Mouse (Mus musculus): Measurements from ENCODE around the gene Cacna1s. TPM values are rescaled to one million over a fixed set of nuclear protein-coding genes. Genes with fewer than 3 reads are reported as not detected.

Gene Cacna1s
- polyA plus RNA-seq, 1 experiment from 2014 or later, result 0.06 TPM

- Histone ChIP-seq H3K36me3 (no peaks in the 10 kb centered on the region), H3K27ac (peak overlapping the region; percentile 81; the same call in 1 of the 2 replicates), H3K4me1 (peaks cover 100% of the 10 kb centered on the region), H3K4me3 (peak overlapping the region; percentile 31; the same call in 1 of the 2 replicates), H3K9me3 (replicated peaks) (0 out of 2 replicates have a peak, but pooled peaks cover 1% of the 10 kb centered on the region), H3K27me3 (ENCODE audit: low read depth, poor library complexity, severe bottlenecking) (peaks cover 10% of the 10 kb centered on the region; the same call in 1 of the 2 replicates)
- WGBS, result 70% methylated on average over 6 of the region's 6 CpGs
- no peak for DNase-seq (ENCODE audit: low spot score)
Measured at GRCm38 (mm10) chr1:136135777-136136444, 83.4 kb downstream of the Cacna1s start.

GRCm38 (mm10) chr1:136136547-136136946 is 84.0 kb downstream of the Cacna1s start:
- 19% methylated on average over 4 of the region's 4 CpGs for WGBS

GRCm38 (mm10) chr1:136137071-136137531 is 84.6 kb downstream of the Cacna1s start:
- DNase-seq (ENCODE audit: low spot score), result peak; percentile 66

More at GRCm38 (mm10) chr1:136136547-136136946, 84.0 kb downstream of the Cacna1s start:
- H3K36me3 ChIP-seq, result no peaks in the 10 kb centered on the region
- peak overlapping the region; percentile 81 for H3K27ac ChIP-seq
- H3K4me3 ChIP-seq, result peak overlapping the region; percentile 31
- DNase-seq (ENCODE audit: low spot score), result peak; percentile 49
- H3K9me3 ChIP-seq (replicated peaks), result 0 out of 2 replicates have a peak, but pooled peaks cover 1% of the 10 kb centered on the region
- peaks cover 10% of the 10 kb centered on the region; the same call in 1 of the 2 replicates for H3K27me3 ChIP-seq (ENCODE audit: low read depth, poor library complexity, severe bottlenecking)
- peaks cover 99% of the 10 kb centered on the region for H3K4me1 ChIP-seq

GRCm38 (mm10) chr1:136137575-136137974 is 85.0 kb downstream of the Cacna1s start:
- Histone ChIP-seq H3K4me1 (peaks cover 97% of the 10 kb centered on the region), H3K36me3 (no peaks in the 10 kb centered on the region), H3K9me3 (replicated peaks) (0 out of 2 replicates have a peak, but pooled peaks cover 1% of the 10 kb centered on the region), H3K27me3 (ENCODE audit: low read depth, poor library complexity, severe bottlenecking) (peaks cover 8% of the 10 kb centered on the region; the same call in 1 of the 2 replicates), H3K27ac (peak overlapping the region; percentile 81), H3K4me3 (peak overlapping the region; percentile 31)
- WGBS, result 18% methylated on average over 4 of the region's 4 CpGs
- DNase-seq (ENCODE audit: low spot score), result peak; percentile 73

More at GRCm38 (mm10) chr1:136137071-136137531, 84.6 kb downstream of the Cacna1s start:
- Histone ChIP-seq H3K27me3 (ENCODE audit: low read depth, poor library complexity, severe bottlenecking) (peaks cover 10% of the 10 kb centered on the region; the same call in 1 of the 2 replicates), H3K4me1 (peaks cover 97% of the 10 kb centered on the region), H3K36me3 (no peaks in the 10 kb centered on the region), H3K27ac (peak overlapping the region; percentile 81), H3K9me3 (replicated peaks) (0 out of 2 replicates have a peak, but pooled peaks cover 1% of the 10 kb centered on the region), H3K4me3 (peak overlapping the region; percentile 31)
- 26% methylated on average over 7 of the region's 7 CpGs for WGBS

GRCm38 (mm10) chr1:136138191-136138830 is 85.8 kb downstream of the Cacna1s start:
- peak overlapping the region; percentile 31 for H3K4me3 ChIP-seq
- peaks cover 95% of the 10 kb centered on the region for H3K4me1 ChIP-seq
- WGBS, result 22% methylated on average over 10 of the region's 10 CpGs
- H3K27me3 ChIP-seq (ENCODE audit: low read depth, poor library complexity, severe bottlenecking), result 0 out of 2 replicates have a peak, but pooled peaks cover under 1% of the 10 kb centered on the region
- peak overlapping the region; percentile 81 for H3K27ac ChIP-seq
- H3K36me3 ChIP-seq, result no peaks in the 10 kb centered on the region
- 0 out of 2 replicates have a peak, but pooled peaks cover 1% of the 10 kb centered on the region for H3K9me3 ChIP-seq (replicated peaks)
- DNase-seq (ENCODE audit: low spot score), result no peak

GRCm38 (mm10) chr1:136139990-136140640 is 87.6 kb downstream of the Cacna1s start:
- peak overlapping the region; percentile 75 for H3K4me3 ChIP-seq
- peak overlapping the region; percentile 97 for H3K27ac ChIP-seq
- H3K9me3 ChIP-seq (replicated peaks), result no peaks in the 10 kb centered on the region
- DNase-seq (ENCODE audit: low spot score), result peak; percentile 78
- H3K27me3 ChIP-seq (ENCODE audit: low read depth, poor library complexity, severe bottlenecking), result no peaks in the 10 kb centered on the region
- peaks cover 8% of the 10 kb centered on the region for H3K36me3 ChIP-seq
- H3K4me1 ChIP-seq, result peaks cover 78% of the 10 kb centered on the region
- WGBS, result under 1% methylated on average over 32 of the region's 32 CpGs

GRCm38 (mm10) chr1:136141176-136141950 is 88.8 kb downstream of the Cacna1s start:
- no peaks in the 10 kb centered on the region for H3K27me3 ChIP-seq (ENCODE audit: low read depth, poor library complexity, severe bottlenecking)
- H3K36me3 ChIP-seq, result peaks cover 17% of the 10 kb centered on the region
- no peak overlapping the region for H3K4me3 ChIP-seq
- no peak for DNase-seq (ENCODE audit: low spot score)
- H3K27ac ChIP-seq, result no peak overlapping the region
- H3K4me1 ChIP-seq, result peaks cover 66% of the 10 kb centered on the region
- no peaks in the 10 kb centered on the region for H3K9me3 ChIP-seq (replicated peaks)
- 86% methylated on average over 11 of the region's 11 CpGs for WGBS

- H3K36me3 ChIP-seq, result peaks cover 26% of the 10 kb centered on the region
- H3K27me3 ChIP-seq (ENCODE audit: low read depth, poor library complexity, severe bottlenecking), result no peaks in the 10 kb centered on the region
- peaks cover 56% of the 10 kb centered on the region for H3K4me1 ChIP-seq
- peak overlapping the region; percentile 21; the same call in 1 of the 2 replicates for H3K27ac ChIP-seq
- no peak for DNase-seq (ENCODE audit: low spot score)
- H3K9me3 ChIP-seq (replicated peaks), result no peaks in the 10 kb centered on the region
- no peak overlapping the region for H3K4me3 ChIP-seq
- 71% methylated on average over 6 of the region's 6 CpGs for WGBS
Measured at GRCm38 (mm10) chr1:136142336-136142735, 89.8 kb downstream of the Cacna1s start.

GRCm38 (mm10) chr1:136143514-136143913 is 91.0 kb downstream of the Cacna1s start:
- H3K9me3 ChIP-seq (replicated peaks), result no peaks in the 10 kb centered on the region
- no peak for DNase-seq (ENCODE audit: low spot score)
- H3K4me1 ChIP-seq, result peaks cover 44% of the 10 kb centered on the region
- no peak overlapping the region for H3K4me3 ChIP-seq
- WGBS, result 94% methylated on average over 10 of the region's 10 CpGs
- no peaks in the 10 kb centered on the region for H3K27me3 ChIP-seq (ENCODE audit: low read depth, poor library complexity, severe bottlenecking)
- no peak overlapping the region for H3K27ac ChIP-seq
- peaks cover 38% of the 10 kb centered on the region for H3K36me3 ChIP-seq

- Histone ChIP-seq H3K27me3 (ENCODE audit: low read depth, poor library complexity, severe bottlenecking) (no peaks in the 10 kb centered on the region), H3K36me3 (peaks cover 96% of the 10 kb centered on the region), H3K4me1 (no peaks in the 10 kb centered on the region), H3K9me3 (replicated peaks) (no peaks in the 10 kb centered on the region), H3K27ac (no peak overlapping the region), H3K4me3 (no peak overlapping the region)
- WGBS, result 87% methylated on average over 9 of the region's 9 CpGs
- no peak for DNase-seq (ENCODE audit: low spot score)
Measured at GRCm38 (mm10) chr1:136149702-136150101, 97.2 kb downstream of the Cacna1s start.

GRCm38 (mm10) chr1:136151371-136151770 is 98.8 kb downstream of the Cacna1s start:
- WGBS, result 95% methylated on average over 8 of the region's 8 CpGs
- H3K9me3 ChIP-seq (replicated peaks), result no peaks in the 10 kb centered on the region
- DNase-seq (ENCODE audit: low spot score), result no peak
- H3K27me3 ChIP-seq (ENCODE audit: low read depth, poor library complexity, severe bottlenecking), result no peaks in the 10 kb centered on the region
- no peak overlapping the region for H3K4me3 ChIP-seq
- H3K4me1 ChIP-seq, result no peaks in the 10 kb centered on the region
- H3K27ac ChIP-seq, result no peak overlapping the region
- peaks cover 99% of the 10 kb centered on the region for H3K36me3 ChIP-seq

GRCm38 (mm10) chr1:136156304-136156703 is 103.8 kb downstream of the Cacna1s start:
- H3K4me3 ChIP-seq, result no peak overlapping the region
- peaks cover 96% of the 10 kb centered on the region for H3K36me3 ChIP-seq
- no peaks in the 10 kb centered on the region for H3K27me3 ChIP-seq (ENCODE audit: low read depth, poor library complexity, severe bottlenecking)
- H3K9me3 ChIP-seq (replicated peaks), result no peaks in the 10 kb centered on the region
- no peak overlapping the region for H3K27ac ChIP-seq
- H3K4me1 ChIP-seq, result peaks cover 5% of the 10 kb centered on the region; the same call in 1 of the 2 replicates
- 93% methylated on average over 4 of the region's 4 CpGs for WGBS
- no peak for DNase-seq (ENCODE audit: low spot score)
